Mouse (Mus musculus) embryonic fibroblast, embryonic 13.5 days (primary cell): Measurements from ENCODE around the gene Plekhh3. TPM values are rescaled to one million over a fixed set of nuclear protein-coding genes. Genes with fewer than 3 reads are reported as not detected.

Experiments
- H3K27ac ChIP-seq: 2 replicates; pipeline ENCODE4 v1.5.1; 2012; ENCODE audit warnings: low read length, control low read depth, inconsistent platforms; ENCODE audit not compliant: insufficient read depth
- H3K4me1 ChIP-seq: 2 replicates; pipeline ENCODE4 v1.6.1; 2011; ENCODE audit warnings: low read length; ENCODE audit not compliant: control insufficient read depth, insufficient read depth
- H3K4me3 ChIP-seq: 2 replicates; pipeline ENCODE4 v1.5.1; 2011; ENCODE audit warnings: mild to moderate bottlenecking, control low read depth, low read length; ENCODE audit not compliant: insufficient read depth
- CTCF ChIP-seq: IDR thresholded peaks from 2 replicates; pipeline ENCODE4 v1.5.1; 2011; ENCODE audit warnings: mild to moderate bottlenecking, control low read depth, low read length, moderate library complexity, borderline replicate concordance; ENCODE audit not compliant: insufficient read depth
- POLR2A ChIP-seq: IDR thresholded peaks from 2 replicates; pipeline ENCODE4 v1.6.1; 2011; ENCODE audit warnings: low read depth, mild to moderate bottlenecking, control low read depth, low read length, moderate library complexity
- polyA plus RNA-seq: library from polyadenylated mRNA; stranded (reverse); fragments of >200 nt; gene quantifications from 2 replicates; pipeline ENCODE4 v1.2.4, GENCODE M21; 2011; ENCODE audit warnings: low read depth; ENCODE audit not compliant: missing spikeins, insufficient read length

Gene Plekhh3
- polyA plus RNA-seq, 1 experiment = 11.5 TPM

DNA sequence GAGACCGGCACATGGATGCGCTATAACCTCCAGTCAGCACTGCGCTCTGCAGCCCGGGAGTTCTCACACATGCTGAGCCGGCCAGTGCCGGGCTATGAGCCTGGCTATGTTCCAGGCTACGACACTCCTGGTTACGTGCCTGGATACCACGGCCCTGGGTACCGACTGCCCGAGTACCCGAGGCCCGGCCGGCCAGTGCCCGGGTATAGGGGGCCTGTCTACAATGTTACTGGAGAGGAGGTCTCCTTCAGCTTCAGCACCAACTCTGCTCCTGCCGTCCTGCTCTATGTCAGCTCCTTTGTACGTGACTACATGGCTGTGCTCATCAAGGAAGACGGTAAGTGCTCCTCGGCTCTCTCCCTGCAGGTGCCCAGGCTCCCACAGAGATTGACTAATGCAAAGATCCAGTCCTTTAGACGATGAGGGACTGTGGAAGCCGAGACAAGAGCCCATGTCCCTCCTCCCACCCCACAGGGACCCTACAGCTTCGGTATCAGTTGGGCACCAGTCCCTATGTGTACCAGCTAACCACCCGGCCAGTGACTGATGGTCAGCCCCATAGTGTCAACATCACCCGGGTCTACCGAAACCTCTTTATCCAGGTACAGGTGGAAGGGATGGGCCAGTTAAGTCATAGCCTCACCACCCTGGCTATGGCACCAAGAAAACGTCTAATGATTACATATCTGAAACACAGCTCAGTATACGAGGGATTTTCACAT is 15.5 kb upstream of the Plekhh3 start:
- TF ChIP-seq POLR2A (no peak), CTCF (no peak)
- Histone ChIP-seq H3K4me1 (peaks cover 7% of the 10 kb centered on the region), H3K4me3 (no peak overlapping the region)

DNA sequence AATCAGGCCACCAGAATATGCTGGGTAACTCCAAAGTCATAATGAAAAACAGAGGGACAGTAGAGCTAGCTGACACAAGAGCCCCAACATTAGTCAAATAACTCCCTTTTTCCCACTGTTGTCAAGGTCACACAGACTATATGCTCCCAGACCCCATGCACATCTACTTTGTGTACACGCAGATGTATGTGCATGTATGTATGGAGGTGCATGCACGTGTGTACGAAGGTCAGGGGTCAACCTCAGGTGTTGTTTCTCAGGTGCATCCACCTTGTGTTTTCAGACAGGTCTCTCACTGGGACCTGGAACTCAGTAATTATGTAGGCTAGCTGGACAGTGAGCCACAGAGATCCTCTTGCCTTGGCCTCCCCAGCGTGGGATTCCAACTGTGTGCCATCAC is 14.3 kb upstream of the Plekhh3 start:
- Histone ChIP-seq H3K4me1 (peaks cover 5% of the 10 kb centered on the region), H3K4me3 (no peak overlapping the region)
- no peak for TF ChIP-seq CTCF
- TF ChIP-seq POLR2A = no peak

More for the DNA sequence above, 15.5 kb upstream of the Plekhh3 start:
- H3K27ac ChIP-seq = no peak overlapping the region

DNA sequence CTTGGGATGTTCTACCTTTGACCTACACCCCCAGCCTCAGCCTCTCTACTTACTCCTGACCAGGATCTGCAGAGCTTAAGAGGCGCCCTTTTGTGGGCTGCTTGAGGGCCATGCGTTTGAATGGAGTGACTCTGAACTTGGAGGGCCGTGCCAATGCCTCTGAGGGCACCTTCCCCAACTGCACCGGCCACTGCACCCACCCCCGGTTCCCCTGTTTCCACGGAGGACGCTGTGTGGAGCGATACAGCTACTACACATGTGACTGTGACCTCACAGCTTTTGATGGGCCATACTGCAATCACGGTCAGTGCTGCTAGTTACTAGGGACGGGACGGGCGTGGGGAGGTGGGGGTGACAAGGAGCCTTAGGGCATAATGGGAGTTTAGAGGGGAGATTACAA is 13.8 kb upstream of the Plekhh3 start:
- Histone ChIP-seq H3K4me3 (no peak overlapping the region), H3K4me1 (peaks cover 2% of the 10 kb centered on the region), H3K27ac (no peak overlapping the region)
- TF ChIP-seq POLR2A = no peak
- TF ChIP-seq CTCF = no peak

More for the DNA sequence above, 14.3 kb upstream of the Plekhh3 start:
- no peak overlapping the region for H3K27ac ChIP-seq

DNA sequence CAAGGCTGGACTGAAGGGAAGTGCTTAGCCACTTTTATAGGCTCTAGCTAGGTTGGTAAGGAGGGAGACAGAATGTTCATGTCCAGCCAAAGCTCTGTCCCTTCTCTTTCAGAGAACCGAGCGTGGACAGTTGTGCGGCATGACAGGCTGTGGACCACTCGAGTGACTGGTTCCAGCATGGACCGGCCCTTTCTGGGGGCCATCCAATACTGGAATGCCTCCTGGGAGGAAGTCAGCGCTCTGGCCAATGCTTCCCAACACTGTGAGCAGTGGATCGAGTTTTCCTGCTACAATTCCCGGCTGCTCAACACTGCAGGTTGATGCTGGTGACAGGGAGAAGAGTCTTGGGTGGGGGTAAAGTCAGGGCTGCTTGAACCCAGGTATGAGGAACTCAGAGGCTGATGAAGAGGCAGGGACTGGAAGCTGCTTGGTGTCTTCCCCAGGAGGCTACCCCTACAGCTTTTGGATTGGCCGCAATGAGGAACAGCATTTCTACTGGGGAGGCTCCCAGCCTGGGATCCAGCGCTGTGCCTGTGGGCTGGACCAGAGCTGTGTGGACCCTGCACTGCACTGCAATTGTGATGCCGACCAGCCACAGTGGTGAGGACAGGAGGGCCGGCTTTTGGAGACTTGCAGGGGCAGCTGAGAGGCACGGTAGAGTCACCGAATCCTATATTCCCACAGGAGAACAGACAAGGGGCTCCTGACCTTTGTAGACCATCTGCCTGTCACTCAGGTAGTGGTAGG is 11.8 kb upstream of the Plekhh3 start:
- no peak overlapping the region for H3K4me3 ChIP-seq
- no peak overlapping the region for H3K27ac ChIP-seq
- TF ChIP-seq POLR2A (no peak), CTCF (no peak)
- H3K4me1 ChIP-seq = no peaks in the 10 kb centered on the region

DNA sequence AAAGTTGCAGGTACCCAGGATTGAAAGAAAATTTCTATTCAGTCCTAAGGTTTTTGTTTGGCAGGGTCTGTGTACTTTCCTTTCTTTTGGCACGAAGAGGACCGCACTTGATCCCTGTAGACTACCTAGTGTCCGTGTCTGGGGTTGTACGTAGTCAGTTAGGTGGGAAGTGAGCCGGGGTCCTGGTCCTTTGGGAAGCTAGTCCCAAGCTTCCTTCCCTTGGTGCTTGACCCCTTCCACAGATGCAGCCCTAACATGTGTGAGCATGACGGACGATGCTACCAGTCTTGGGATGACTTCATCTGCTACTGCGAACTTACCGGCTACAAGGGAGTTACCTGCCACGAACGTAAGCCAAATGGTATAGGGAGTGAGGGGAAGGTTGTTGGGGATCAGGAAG is 10.8 kb upstream of the Plekhh3 start:
- no peak for TF ChIP-seq CTCF
- TF ChIP-seq POLR2A = no peak
- Histone ChIP-seq H3K27ac (no peak overlapping the region), H3K4me1 (no peaks in the 10 kb centered on the region), H3K4me3 (no peak overlapping the region)

DNA sequence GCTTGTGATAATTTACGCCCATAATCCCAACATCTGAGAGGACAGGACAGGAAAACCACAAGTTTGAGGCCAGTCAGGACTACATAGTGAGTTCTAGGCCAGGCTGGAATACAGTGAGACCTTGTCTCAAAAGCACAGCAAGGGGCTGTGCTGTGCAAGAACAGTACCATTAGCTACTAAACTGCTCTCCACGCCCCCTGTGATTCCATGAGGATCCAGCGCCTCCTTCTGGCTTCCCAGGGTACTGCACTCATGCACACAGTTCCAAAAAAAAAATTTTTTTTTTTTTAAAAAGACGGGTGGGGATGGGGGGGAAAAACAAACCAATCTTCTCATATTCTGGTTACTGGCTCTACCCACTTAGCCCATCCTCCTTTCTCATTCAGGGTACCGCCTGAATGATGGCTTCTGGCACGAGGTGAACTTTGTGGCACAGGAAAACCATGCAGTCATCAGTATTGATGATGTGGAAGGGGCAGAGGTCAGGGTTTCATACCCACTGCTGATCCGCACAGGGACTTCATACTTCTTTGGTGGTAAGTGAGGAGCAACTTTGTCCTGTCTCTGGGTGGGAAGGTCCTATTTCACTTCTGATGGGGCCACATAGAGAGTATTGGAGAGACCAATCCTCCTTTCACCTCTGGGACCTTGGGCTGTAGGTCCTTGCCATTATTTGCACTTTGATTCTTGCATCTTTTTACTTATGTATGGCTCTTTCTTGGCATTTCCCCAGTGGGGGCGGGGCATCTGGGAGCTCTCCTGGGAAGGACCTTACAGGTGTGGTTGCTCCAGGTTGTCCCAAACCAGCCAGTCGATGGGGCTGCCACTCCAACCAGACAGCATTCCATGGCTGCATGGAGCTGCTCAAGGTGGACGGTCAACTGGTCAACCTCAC is 9.9 kb upstream of the Plekhh3 start:
- Histone ChIP-seq H3K4me3 (no peak overlapping the region), H3K4me1 (no peaks in the 10 kb centered on the region), H3K27ac (no peak overlapping the region)
- TF ChIP-seq POLR2A = no peak
- TF ChIP-seq CTCF = peak; percentile 63; the same call in 1 of the 2 replicates

DNA sequence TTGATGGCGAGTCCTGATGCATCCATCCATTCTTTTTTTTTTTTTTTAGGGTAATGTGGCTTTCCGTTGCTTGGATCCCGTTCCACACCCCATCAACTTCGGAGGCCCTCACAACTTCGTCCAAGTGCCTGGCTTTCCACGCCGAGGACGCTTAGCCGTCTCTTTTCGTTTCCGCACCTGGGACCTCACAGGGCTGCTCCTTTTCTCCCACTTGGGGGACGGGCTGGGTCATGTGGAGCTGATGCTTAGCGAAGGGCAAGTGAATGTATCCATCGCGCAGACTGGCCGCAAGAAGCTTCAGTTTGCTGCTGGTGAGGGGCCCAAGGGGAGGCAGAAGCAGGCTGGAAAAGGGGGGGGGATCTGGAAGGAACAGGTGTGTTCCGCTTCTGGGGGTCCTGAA is 9.1 kb upstream of the Plekhh3 start:
- Histone ChIP-seq H3K4me3 (no peak overlapping the region), H3K4me1 (no peaks in the 10 kb centered on the region), H3K27ac (no peak overlapping the region)
- TF ChIP-seq CTCF (no peak), POLR2A (no peak)

DNA sequence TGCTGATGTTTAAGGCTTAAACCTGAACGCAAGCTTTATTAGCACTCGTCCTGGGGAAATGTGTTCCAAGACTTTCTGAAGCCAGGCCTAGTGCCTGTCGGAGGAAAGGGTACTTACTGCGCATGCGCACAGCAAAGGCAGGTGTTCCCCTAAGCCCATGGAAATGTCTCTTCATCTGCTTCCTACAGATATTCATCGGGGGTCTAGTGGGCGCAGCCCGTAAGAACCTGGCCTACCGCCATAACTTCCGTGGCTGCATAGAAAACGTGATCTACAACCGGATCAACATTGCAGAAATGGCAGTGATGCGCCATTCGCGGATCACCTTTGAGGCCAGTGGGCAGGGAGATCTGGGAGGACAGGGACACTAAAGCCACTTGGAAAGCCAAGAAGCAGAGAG is 8.2 kb upstream of the Plekhh3 start:
- Histone ChIP-seq H3K27ac (no peak overlapping the region), H3K4me1 (no peaks in the 10 kb centered on the region), H3K4me3 (no peak overlapping the region)
- TF ChIP-seq CTCF (no peak), POLR2A (no peak)

DNA sequence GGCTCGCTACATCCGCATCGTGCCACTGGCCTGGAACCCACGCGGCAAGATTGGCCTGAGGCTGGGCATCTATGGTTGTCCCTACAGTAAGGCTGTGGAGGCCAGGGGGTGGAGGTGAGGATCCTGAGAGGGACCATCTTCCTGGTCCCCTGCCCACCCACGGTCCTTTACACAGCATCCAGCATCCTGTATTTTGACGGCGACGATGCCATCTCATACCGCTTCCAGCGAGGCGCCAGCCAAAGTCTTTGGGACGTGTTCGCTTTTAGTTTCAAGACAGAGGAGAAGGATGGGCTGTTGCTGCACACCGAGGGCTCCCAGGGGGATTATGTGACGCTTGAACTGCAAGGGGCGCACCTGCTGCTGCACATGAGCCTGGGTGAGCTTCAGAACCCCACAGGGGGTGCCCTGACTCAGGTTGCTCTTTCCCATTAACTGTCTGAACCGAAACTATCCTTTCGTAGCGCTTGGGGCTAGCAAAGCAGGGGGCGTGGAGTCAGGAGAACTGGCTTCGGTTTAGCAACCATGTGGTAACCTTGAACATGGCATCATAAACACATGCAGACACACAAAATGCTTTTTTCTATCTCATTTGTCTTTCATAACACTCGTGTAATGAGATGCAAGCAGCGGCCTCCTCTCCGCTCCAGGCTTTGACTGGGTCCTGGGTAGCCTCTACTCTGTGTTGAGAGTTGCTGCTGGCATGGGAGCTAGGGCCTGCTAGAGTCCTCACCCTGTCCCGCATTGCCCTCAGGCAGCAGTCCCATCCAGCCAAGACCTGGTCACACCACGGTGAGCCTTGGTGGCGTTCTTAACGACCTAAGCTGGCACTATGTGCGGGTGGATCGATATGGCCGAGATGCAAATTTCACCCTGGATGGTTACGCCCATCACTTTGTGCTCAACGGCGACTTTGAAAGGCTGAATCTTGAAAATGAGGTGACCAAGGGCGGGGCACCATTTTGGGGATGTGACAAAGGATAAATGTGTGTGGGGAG is 7.2 kb upstream of the Plekhh3 start:
- H3K27ac ChIP-seq = no peak overlapping the region
- no peak for TF ChIP-seq POLR2A
- TF ChIP-seq CTCF = no peak
- no peak overlapping the region for H3K4me3 ChIP-seq
- H3K4me1 ChIP-seq = no peaks in the 10 kb centered on the region
